Mouse (Mus musculus) heart, embryonic 11.5 days (tissue): ENCODE results near the gene Acad10. TPM values are rescaled to one million over a fixed set of nuclear protein-coding genes. Genes with fewer than 3 reads are reported as not detected.
A peak's percentile ranks its signal among the peaks of the same experiment; 100 is the strongest.

Experiments used
- ATAC-seq: fragments of 200-750 bp; cut with Nextera tagmentation; replicated peaks from 2 replicates; pipeline ENCODE4 v1.8.0; 2017; ENCODE audit warnings: moderate library complexity; ENCODE audit not compliant: insufficient number of reproducible peaks, low FRiP score, low TSS enrichment
- H3K27ac ChIP-seq: fragments of 300-500 bp; sonication (generic); 2 replicates; pipeline ENCODE4 v1.5.1; 2014; ENCODE audit warnings: mild to moderate bottlenecking, low read depth, low read length
- H3K27me3 ChIP-seq: fragments of 300-500 bp; sonication (generic); 2 replicates; pipeline ENCODE4 v1.6.1; 2014; ENCODE audit warnings: mild to moderate bottlenecking, low read length, mixed read lengths; ENCODE audit not compliant: control insufficient read depth, insufficient read depth
- H3K36me3 ChIP-seq: fragments of 300-500 bp; sonication (generic); 2 replicates; pipeline ENCODE4 v1.6.1; 2014; ENCODE audit warnings: mild to moderate bottlenecking, low read length, moderate library complexity, mixed read lengths; ENCODE audit not compliant: control insufficient read depth, insufficient read depth
- H3K4me1 ChIP-seq: fragments of 300-500 bp; sonication (generic); 2 replicates; pipeline ENCODE4 v1.6.1; 2014; ENCODE audit warnings: low read length; ENCODE audit not compliant: control insufficient read depth, insufficient read depth
- H3K4me2 ChIP-seq: fragments of 300-500 bp; sonication (generic); 2 replicates; pipeline ENCODE4 v1.6.1; 2014; ENCODE audit warnings: mild to moderate bottlenecking, moderate library complexity
- H3K4me3 ChIP-seq: fragments of 300-500 bp; sonication (generic); 2 replicates; pipeline ENCODE4 v1.5.1; 2014; ENCODE audit warnings: low read depth, low read length
- H3K9ac ChIP-seq: fragments of 300-500 bp; sonication (generic); 2 replicates; pipeline ENCODE4 v1.6.1; 2014; ENCODE audit warnings: mild to moderate bottlenecking, low read depth, low read length, moderate library complexity
- H3K9me3 ChIP-seq: fragments of 300-500 bp; sonication (generic); replicated peaks from 2 replicates; pipeline ENCODE4 v1.6.1; 2016; ENCODE audit warnings: low read length; ENCODE audit not compliant: control insufficient read depth
- WGBS: fragments of 180-500 bp; shearing (Covaris S2); extraction: QIAGEN DNeasy Blood & Tissue Kit; methylation state at CpG from one replicate; pipeline ENCODE4 v1.1.7; 2014; ENCODE audit not compliant: insufficient replicate concordance; 5-methylcytosine and 5-hydroxymethylcytosine counted together
- polyA plus RNA-seq: library from polyadenylated mRNA; unstranded; fragments of >200 nt; fragmentation: Nextera tagmentation; extraction: Ambion mirVana; gene quantifications from 2 replicates; pipeline ENCODE4 v1.2.1, GENCODE M21; 2014

Acad10 gene
- polyA plus RNA-seq = 1.1 and 1.5 TPM in 2 replicates

DNA sequence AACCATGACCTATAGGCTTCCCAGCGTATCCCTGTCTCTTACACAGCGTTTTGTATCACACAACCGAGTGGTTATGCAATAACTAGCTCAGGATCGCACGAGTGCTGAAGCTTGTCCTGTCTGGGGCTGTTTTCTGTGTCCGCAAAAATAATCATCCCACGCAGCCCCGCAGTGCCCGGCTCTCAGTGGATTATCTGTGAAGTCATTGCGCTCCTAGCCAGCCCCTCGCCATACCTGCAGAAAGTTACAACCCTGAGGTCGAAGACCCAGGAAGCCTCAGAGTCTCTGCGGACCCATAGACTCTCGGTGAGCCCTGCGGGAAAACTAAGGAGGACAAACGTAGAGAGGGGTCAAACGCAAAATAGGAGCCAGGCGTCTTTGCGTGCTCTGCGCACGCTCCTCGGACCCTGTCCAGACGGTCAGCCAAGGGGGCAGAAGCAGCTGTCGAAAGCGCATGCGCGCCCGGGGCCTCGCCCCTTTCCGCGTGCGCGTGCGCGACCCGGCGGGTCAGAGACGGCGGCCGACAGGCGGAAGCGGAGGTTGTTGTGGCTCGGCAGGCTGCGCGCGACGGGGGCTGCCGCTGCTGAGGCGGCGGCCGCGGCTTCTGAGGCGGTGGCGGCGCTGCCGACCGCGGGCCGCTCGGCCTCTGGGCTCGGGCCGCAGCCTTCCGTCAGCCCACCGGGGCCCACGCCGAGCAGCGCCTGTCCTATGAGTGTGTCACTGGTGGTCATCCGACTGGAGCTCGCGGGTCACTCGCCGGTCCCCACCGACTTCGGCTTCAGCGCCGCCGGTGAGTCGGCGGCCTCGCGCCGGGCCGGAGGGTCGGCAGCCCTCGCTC, at the start of gene Acad10, which contains the start of gene Brap:
Acad10 (minus strand) TSS at position 456 of the 838 bp plus-strand sequence.
Brap (plus strand) TSS at position 505 of the 838 bp plus-strand sequence.
- peaks cover 7% of the 10 kb centered on the region for H3K4me1 ChIP-seq
- H3K27me3 ChIP-seq = no peaks in the 10 kb centered on the region
- no peaks in the 10 kb centered on the region; the same call in 1 of the 2 replicates for H3K36me3 ChIP-seq
- peak within 1 kb of the TSS; percentile 62 for H3K27ac ChIP-seq
- peak within 1 kb of the TSS; percentile 76 for H3K4me2 ChIP-seq
- H3K9me3 ChIP-seq = no peaks in the 10 kb centered on the region
- H3K9ac ChIP-seq = peak within 1 kb of the TSS; percentile 87
- WGBS = 1% methylated on average over 84 of the region's 85 CpGs
- H3K4me3 ChIP-seq = peak within 1 kb of the TSS; percentile 90
- peak; percentile 86 for ATAC-seq

DNA sequence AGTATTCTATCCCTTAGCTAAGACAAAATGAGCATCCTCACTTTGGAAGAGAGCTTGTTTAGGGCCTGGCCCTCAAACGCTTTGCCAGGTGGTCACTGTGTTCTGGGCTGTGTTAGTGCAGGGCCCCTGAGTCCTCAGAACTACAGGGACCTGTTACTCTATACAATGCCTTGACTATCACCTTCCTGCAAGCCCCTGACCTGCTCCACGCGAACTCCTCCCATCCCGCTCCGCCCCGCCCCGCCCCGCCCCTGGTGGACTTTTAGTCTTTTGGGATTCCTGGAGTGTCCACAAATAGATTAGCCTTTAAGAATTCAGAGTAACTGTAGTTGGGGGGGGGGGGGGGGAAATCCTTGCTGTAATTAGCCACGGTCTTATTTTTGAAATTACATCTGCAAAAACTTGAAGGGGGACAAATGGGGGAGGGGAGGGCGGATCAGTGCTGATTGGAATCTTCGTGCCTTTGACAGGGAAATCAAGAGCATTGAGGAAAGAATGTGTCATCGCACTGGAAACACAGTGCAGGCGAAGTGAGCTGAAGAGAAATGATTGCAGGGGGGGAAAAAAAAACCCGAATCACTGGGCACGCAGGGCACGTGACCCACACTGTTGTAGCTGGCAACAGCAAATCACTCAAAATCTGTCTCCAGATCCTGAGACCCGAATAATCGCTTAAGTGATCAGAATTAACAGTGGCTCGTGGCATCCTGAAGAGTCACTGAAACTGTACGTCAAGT, 44.4 kb upstream of the Acad10 start:
- peak overlapping the region; percentile 31 for H3K4me3 ChIP-seq
- ATAC-seq = peak; percentile 64; the same call in 1 of the 2 replicates
- 7% methylated on average over 20 of the region's 20 CpGs for WGBS
- no peaks in the 10 kb centered on the region for H3K36me3 ChIP-seq
- peak overlapping the region; percentile 55; the same call in 1 of the 2 replicates for H3K9ac ChIP-seq
- peak overlapping the region; percentile 63 for H3K4me2 ChIP-seq
- no peak overlapping the region for H3K27ac ChIP-seq
- no peaks in the 10 kb centered on the region for H3K27me3 ChIP-seq
- no peaks in the 10 kb centered on the region for H3K9me3 ChIP-seq
- H3K4me1 ChIP-seq = peaks cover 17% of the 10 kb centered on the region

DNA sequence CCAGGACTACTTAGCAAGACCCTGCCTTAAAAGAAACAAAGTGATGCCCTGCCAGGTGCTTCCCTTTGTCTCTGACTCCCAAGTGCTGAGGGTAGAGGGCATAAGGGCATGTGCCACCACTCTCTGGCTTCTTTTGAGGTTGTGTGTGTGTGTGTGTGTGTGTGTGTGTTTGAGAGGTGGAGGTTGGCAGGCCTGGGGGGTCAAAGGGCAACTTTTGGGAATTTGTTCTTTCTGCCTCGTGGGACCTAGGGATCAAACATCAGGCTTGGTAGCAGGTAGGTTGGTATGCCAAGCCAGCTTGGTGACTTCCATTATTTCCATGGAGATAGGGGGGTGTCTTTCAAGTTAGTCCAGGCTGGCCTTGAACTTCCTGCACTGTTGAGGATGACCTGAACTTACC, 43.0 kb upstream of the Acad10 start:
- 64% methylated on average over 1 of the region's 1 CpGs for WGBS
- no peak overlapping the region for H3K4me3 ChIP-seq
- H3K4me2 ChIP-seq = no peak overlapping the region
- no peak overlapping the region for H3K9ac ChIP-seq
- H3K36me3 ChIP-seq = no peaks in the 10 kb centered on the region
- H3K9me3 ChIP-seq = no peaks in the 10 kb centered on the region
- H3K27ac ChIP-seq = no peak overlapping the region
- peaks cover 17% of the 10 kb centered on the region for H3K4me1 ChIP-seq
- no peaks in the 10 kb centered on the region for H3K27me3 ChIP-seq
- ATAC-seq = no peak

DNA sequence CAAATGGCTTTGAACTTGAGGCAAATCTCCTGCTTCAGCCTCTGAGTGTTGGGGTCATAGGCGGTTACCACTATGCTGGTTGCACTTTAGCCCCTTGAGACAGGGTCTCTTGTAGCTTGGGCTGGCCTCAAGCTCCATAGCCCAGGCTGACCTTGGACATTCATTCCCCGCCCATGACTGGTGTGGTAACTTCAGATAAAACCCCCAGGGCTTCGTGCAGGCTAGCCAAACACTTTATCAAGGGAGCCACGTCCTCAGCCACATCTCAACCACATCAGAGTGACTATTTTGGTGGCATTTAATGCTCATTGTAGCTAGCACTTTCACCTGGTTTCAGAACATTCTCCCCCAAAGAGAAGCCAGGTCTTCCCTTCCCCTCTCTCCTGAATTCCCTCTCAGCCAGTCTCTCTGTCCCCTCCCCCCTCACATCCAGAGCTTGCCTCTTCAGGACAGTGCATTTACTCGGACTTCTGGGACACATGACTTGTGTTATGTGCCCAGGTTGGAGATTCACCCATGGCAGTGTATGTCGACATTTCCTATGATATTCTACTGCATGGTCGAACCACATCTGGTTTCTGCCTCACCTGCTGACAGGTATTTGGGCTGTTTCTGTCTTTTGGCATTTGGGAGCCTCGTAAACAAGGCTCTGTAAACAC, 40.9 kb upstream of the Acad10 start:
- no peaks in the 10 kb centered on the region for H3K9me3 ChIP-seq
- no peaks in the 10 kb centered on the region for H3K36me3 ChIP-seq
- no peak overlapping the region for H3K4me3 ChIP-seq
- peak; percentile 58; the same call in 1 of the 2 replicates for ATAC-seq
- H3K4me2 ChIP-seq = 0 out of 2 replicates have a peak overlapping the region, but pooled peaks have one; percentile 22
- no peak overlapping the region for H3K9ac ChIP-seq
- H3K4me1 ChIP-seq = peaks cover 17% of the 10 kb centered on the region
- no peaks in the 10 kb centered on the region for H3K27me3 ChIP-seq
- WGBS = 38% methylated on average over 8 of the region's 8 CpGs
- H3K27ac ChIP-seq = peak overlapping the region; percentile 84; the same call in 1 of the 2 replicates

DNA sequence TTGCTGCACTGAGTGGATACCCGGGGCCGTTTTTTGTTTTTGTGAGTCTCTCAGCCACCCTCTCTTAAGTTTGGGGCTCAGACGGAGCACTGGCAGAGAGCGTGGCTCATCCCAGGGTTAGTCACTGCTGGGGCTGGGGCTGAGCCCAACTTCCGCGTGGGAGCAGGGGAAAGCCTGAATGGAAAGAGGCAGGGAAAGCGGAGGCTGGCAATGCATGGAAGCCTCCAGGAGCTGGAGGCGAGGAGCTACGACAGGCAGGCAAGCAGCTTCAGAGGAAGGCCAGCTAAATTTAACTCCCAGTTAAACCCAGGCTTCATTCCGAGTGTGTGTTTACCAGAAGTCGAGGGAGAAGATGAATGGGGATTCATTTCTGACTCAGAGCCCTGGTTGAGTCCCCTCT, 40.2 kb upstream of the Acad10 start:
- H3K4me2 ChIP-seq = peak overlapping the region; percentile 59
- H3K9me3 ChIP-seq = no peaks in the 10 kb centered on the region
- H3K9ac ChIP-seq = peak overlapping the region; percentile 73
- peak overlapping the region; percentile 84 for H3K27ac ChIP-seq
- ATAC-seq = no peak
- H3K27me3 ChIP-seq = no peaks in the 10 kb centered on the region
- peaks cover 17% of the 10 kb centered on the region for H3K4me1 ChIP-seq
- no peaks in the 10 kb centered on the region for H3K36me3 ChIP-seq
- WGBS = 17% methylated on average over 11 of the region's 11 CpGs
- peak overlapping the region; percentile 22 for H3K4me3 ChIP-seq

DNA sequence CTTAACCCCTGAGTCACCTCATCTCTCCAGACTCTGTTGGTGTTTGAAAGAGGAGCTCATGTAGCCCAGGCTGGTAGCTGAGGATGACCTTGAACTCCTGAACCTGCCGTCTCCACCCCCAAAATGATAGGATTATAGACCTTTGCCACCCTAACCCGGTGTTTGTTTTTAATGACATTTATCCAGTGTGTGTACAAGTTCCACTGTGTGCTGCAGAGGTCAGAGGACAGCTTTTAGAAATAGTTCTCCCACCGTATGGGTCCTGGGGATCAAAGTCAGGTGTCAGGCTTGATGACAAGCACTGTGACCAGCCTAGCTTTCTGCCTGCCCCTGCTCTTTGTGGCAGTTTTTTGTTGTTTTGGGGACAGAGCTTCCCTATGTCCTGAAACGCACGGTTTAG, 39.6 kb upstream of the Acad10 start:
- ATAC-seq = no peak
- H3K9ac ChIP-seq = peak overlapping the region; percentile 73
- H3K4me3 ChIP-seq = no peak overlapping the region
- H3K4me2 ChIP-seq = no peak overlapping the region
- no peaks in the 10 kb centered on the region for H3K36me3 ChIP-seq
- peaks cover 15% of the 10 kb centered on the region for H3K4me1 ChIP-seq
- 54% methylated on average over 5 of the region's 5 CpGs for WGBS
- H3K27ac ChIP-seq = peak overlapping the region; percentile 84; the same call in 1 of the 2 replicates
- H3K27me3 ChIP-seq = no peaks in the 10 kb centered on the region
- H3K9me3 ChIP-seq = no peaks in the 10 kb centered on the region

DNA sequence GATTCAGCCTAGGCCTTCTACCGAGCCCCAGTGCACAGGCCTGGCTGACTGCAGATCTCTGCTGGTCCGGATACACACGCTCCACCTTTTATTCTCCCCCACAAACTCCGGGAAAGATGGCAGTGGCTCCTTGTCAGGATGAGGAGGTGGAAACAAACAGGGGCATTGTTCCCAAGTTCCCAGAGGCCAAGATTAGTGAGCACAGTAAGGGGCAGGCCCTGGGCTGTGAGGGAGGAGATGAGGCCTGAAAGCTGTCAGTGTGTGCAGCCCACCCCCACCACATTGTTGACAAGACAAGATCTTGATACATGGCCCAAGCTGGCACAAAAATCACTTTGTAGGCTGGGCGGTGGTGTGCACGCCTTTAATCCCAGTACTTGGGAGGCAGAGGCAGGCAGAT, 36.4 kb upstream of the Acad10 start:
- no peaks in the 10 kb centered on the region for H3K36me3 ChIP-seq
- 59% methylated on average over 6 of the region's 6 CpGs for WGBS
- H3K4me3 ChIP-seq = no peak overlapping the region
- no peak overlapping the region for H3K4me2 ChIP-seq
- H3K9me3 ChIP-seq = no peaks in the 10 kb centered on the region
- no peaks in the 10 kb centered on the region for H3K27me3 ChIP-seq
- H3K4me1 ChIP-seq = peaks cover 14% of the 10 kb centered on the region
- H3K27ac ChIP-seq = no peak overlapping the region
- ATAC-seq = no peak
- H3K9ac ChIP-seq = no peak overlapping the region

DNA sequence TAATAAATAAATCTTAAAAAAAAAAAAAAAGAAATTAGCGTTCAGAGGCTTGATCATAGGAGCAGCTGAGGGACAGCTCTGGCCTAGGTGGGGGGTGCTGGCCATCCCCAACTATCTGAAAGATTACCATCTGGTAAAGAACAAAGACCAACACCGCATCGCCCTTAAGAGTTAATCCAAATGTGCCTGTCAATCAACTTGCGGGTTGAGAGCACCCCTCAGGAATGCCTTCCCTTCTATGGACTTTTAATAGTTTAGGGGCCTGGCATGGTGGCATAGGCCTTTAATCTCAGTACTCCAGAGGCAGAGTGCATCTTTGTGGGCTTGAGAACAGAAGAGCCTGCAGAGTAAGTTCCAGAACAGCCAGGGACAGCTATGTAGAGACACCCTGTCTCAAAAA, 32.6 kb upstream of the Acad10 start:
- no peak overlapping the region for H3K4me2 ChIP-seq
- H3K36me3 ChIP-seq = no peaks in the 10 kb centered on the region
- H3K4me1 ChIP-seq = no peaks in the 10 kb centered on the region
- WGBS = 69% methylated on average over 4 of the region's 4 CpGs
- no peaks in the 10 kb centered on the region for H3K9me3 ChIP-seq
- H3K4me3 ChIP-seq = no peak overlapping the region
- no peak overlapping the region for H3K9ac ChIP-seq
- no peaks in the 10 kb centered on the region for H3K27me3 ChIP-seq
- H3K27ac ChIP-seq = no peak overlapping the region
- ATAC-seq = no peak
